Mouse (Mus musculus) forebrain, embryonic 11.5 days (tissue): ENCODE measurements at regions not wholly inside any gene's neighbourhood (a gene's known extent, or its start where the extent isn't known, plus 50 kb on each side); places are given as distances from the start of the nearest gene placed in this dataset.

Experiments used
- ATAC-seq: fragments of 200-750 bp; cut with Nextera tagmentation; replicated peaks from 2 replicates; pipeline ENCODE4 v1.8.0; 2017; ENCODE audit warnings: moderate TSS enrichment; ENCODE audit not compliant: low FRiP score
- DNase-seq: peaks from one replicate; pipeline ENCODE4 v3.0.0-alpha.2; 2017; ENCODE audit warnings: low spot score
- H3K27ac ChIP-seq: fragments of 300-500 bp; sonication (generic); 2 replicates; pipeline ENCODE4 v1.5.1; 2014; ENCODE audit warnings: low read depth, low read length
- H3K27me3 ChIP-seq: fragments of 300-500 bp; sonication (generic); 2 replicates; pipeline ENCODE4 v1.6.1; 2014; ENCODE audit warnings: mild to moderate bottlenecking, low read length, mixed read lengths; ENCODE audit not compliant: control insufficient read depth, insufficient read depth
- H3K36me3 ChIP-seq: fragments of 300-500 bp; sonication (generic); 2 replicates; pipeline ENCODE4 v1.6.1; 2014; ENCODE audit warnings: mild to moderate bottlenecking, low read length, moderate library complexity, mixed read lengths; ENCODE audit not compliant: control insufficient read depth, insufficient read depth
- H3K4me1 ChIP-seq: fragments of 300-500 bp; sonication (generic); replicated peaks from 2 replicates; pipeline ENCODE4 v1.6.1; 2014; ENCODE audit warnings: low read length, mixed read lengths; ENCODE audit not compliant: control insufficient read depth, insufficient read depth
- H3K4me2 ChIP-seq: fragments of 300-500 bp; sonication (generic); 2 replicates; pipeline ENCODE4 v1.6.1; 2014; ENCODE audit warnings: low read depth, mild to moderate bottlenecking, low read length, moderate library complexity, mixed read lengths; ENCODE audit not compliant: severe bottlenecking
- H3K4me3 ChIP-seq: fragments of 300-500 bp; sonication (generic); 2 replicates; pipeline ENCODE4 v1.5.1; 2014; ENCODE audit warnings: low read depth, low read length
- H3K9ac ChIP-seq: fragments of 300-500 bp; sonication (generic); 2 replicates; pipeline ENCODE4 v1.6.1; 2014; ENCODE audit warnings: low read length
- H3K9me3 ChIP-seq: fragments of 300-500 bp; sonication (generic); 2 replicates; pipeline ENCODE4 v1.6.1; 2016; ENCODE audit warnings: low read length, mixed read lengths; ENCODE audit not compliant: control insufficient read depth
- WGBS: fragments of 180-500 bp; shearing (Covaris S2); extraction: QIAGEN DNeasy Blood & Tissue Kit; methylation state at CpG from one replicate; pipeline ENCODE4 v1.1.7; 2014; 5-methylcytosine and 5-hydroxymethylcytosine counted together

GRCm38 (mm10) chr19:54755451-54755850 is 371.6 kb downstream of the Gpam start:
- no peaks in the 10 kb centered on the region for H3K4me1 ChIP-seq
- no peak overlapping the region for H3K4me2 ChIP-seq
- H3K36me3 ChIP-seq, result no peaks in the 10 kb centered on the region
- H3K4me3 ChIP-seq, result no peak overlapping the region
- no peaks in the 10 kb centered on the region for H3K9me3 ChIP-seq
- WGBS, result 77% methylated on average over 2 of the region's 2 CpGs
- H3K9ac ChIP-seq, result no peak overlapping the region
- DNase-seq (no peak), ATAC-seq (no peak)
- H3K27me3 ChIP-seq, result no peaks in the 10 kb centered on the region
- no peak overlapping the region for H3K27ac ChIP-seq

GRCm38 (mm10) chr19:54733938-54734337 is 393.1 kb downstream of the Gpam start:
- Histone ChIP-seq H3K27ac (no peak overlapping the region), H3K9ac (no peak overlapping the region), H3K4me1 (no peaks in the 10 kb centered on the region), H3K9me3 (no peaks in the 10 kb centered on the region), H3K4me3 (no peak overlapping the region), H3K36me3 (no peaks in the 10 kb centered on the region), H3K27me3 (no peaks in the 10 kb centered on the region), H3K4me2 (no peak overlapping the region)
- ATAC-seq (no peak), DNase-seq (no peak)
- 90% methylated on average over 2 of the region's 2 CpGs for WGBS

- ATAC-seq (no peak), DNase-seq (no peak)
- H3K27me3 ChIP-seq, result no peaks in the 10 kb centered on the region
- no peak overlapping the region for H3K9ac ChIP-seq
- H3K27ac ChIP-seq, result no peak overlapping the region
- H3K4me3 ChIP-seq, result no peak overlapping the region
- WGBS, result 84% methylated on average over 8 of the region's 8 CpGs
- no peaks in the 10 kb centered on the region for H3K4me1 ChIP-seq
- H3K9me3 ChIP-seq, result no peaks in the 10 kb centered on the region
- H3K36me3 ChIP-seq, result no peaks in the 10 kb centered on the region
- no peak overlapping the region for H3K4me2 ChIP-seq
Observed at GRCm38 (mm10) chr19:54731749-54732148, 395.3 kb downstream of the Gpam start.

- Histone ChIP-seq H3K27ac (no peak overlapping the region), H3K9me3 (no peaks in the 10 kb centered on the region), H3K27me3 (no peaks in the 10 kb centered on the region), H3K4me1 (no peaks in the 10 kb centered on the region), H3K4me3 (no peak overlapping the region), H3K4me2 (no peak overlapping the region), H3K36me3 (no peaks in the 10 kb centered on the region), H3K9ac (no peak overlapping the region)
- no peak for ATAC-seq
- DNase-seq, result no peak
- WGBS, result 92% methylated on average over 2 of the region's 2 CpGs
Observed at GRCm38 (mm10) chr19:54731315-54731714, 395.7 kb downstream of the Gpam start.

- no peaks in the 10 kb centered on the region for H3K9me3 ChIP-seq
- no peak for ATAC-seq
- 89% methylated on average over 2 of the region's 2 CpGs for WGBS
Observed at GRCm38 (mm10) chr19:54730801-54731200, 396.2 kb downstream of the Gpam start.

DNA sequence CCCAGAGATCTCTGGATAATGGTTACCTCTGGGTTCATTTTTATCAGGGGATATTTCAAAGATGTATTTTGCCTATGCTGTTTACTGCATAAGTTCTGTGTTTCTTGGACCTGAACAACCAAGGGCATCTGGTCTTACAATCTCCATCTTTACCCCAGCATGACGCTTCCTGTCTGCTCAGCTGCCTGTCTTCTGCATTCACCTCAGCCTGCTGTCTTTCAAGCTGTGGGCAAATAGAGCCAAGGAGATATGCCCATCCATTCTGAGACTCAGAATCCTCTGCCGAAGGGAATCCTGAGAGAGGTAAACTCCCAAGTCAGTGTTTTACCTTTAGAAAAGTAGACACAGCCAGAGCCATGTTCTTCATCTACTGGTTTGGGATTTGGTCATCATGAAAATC is 396.7 kb downstream of the Gpam start:
- DNase-seq, result no peak
- Histone ChIP-seq H3K27me3 (no peaks in the 10 kb centered on the region), H3K27ac (no peak overlapping the region), H3K9ac (no peak overlapping the region), H3K4me2 (no peak overlapping the region), H3K4me3 (no peak overlapping the region), H3K4me1 (no peaks in the 10 kb centered on the region), H3K9me3 (no peaks in the 10 kb centered on the region), H3K36me3 (no peaks in the 10 kb centered on the region)
- no peak for ATAC-seq
- 95% methylated on average over 2 of the region's 2 CpGs for WGBS

More at GRCm38 (mm10) chr19:54730801-54731200, 396.2 kb downstream of the Gpam start:
- Histone ChIP-seq H3K4me2 (no peak overlapping the region), H3K36me3 (no peaks in the 10 kb centered on the region), H3K9ac (no peak overlapping the region), H3K27me3 (no peaks in the 10 kb centered on the region), H3K4me3 (no peak overlapping the region), H3K4me1 (no peaks in the 10 kb centered on the region), H3K27ac (no peak overlapping the region)
- no peak for DNase-seq

DNA sequence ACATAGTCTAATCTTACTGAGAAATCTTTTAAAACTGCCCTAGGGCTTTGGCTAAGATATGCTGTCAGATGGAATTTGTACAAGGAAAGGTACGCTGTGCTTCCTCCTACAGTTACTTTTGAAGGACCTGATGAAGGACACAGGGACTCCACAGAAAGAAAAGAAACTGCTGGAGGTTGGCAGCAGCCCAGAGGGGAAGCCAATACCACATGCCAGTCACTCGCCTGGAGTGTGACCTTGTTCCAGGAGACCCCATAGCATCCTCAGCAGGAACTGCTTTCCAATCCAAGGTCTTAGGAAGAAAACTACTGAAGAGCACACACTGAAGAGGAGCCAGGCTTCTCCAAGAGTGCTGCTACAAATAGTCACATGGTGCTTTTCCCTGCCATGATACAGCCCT is 404.9 kb downstream of the Gpam start:
- H3K36me3 ChIP-seq, result no peaks in the 10 kb centered on the region

GRCm38 (mm10) chr19:54697411-54697810 is 429.6 kb downstream of the Gpam start:
- WGBS, result 91% methylated on average over 8 of the region's 8 CpGs
- no peak for ATAC-seq
- H3K4me2 ChIP-seq, result no peak overlapping the region
- H3K4me1 ChIP-seq, result no peaks in the 10 kb centered on the region
- no peaks in the 10 kb centered on the region for H3K36me3 ChIP-seq
- no peak overlapping the region for H3K9ac ChIP-seq
- H3K4me3 ChIP-seq, result no peak overlapping the region
- no peak overlapping the region for H3K27ac ChIP-seq
- no peak for DNase-seq
- no peaks in the 10 kb centered on the region for H3K9me3 ChIP-seq
- H3K27me3 ChIP-seq, result no peaks in the 10 kb centered on the region

More for the DNA sequence above, 404.9 kb downstream of the Gpam start:
- no peaks in the 10 kb centered on the region for H3K9me3 ChIP-seq
- ATAC-seq (no peak), DNase-seq (no peak)
- no peak overlapping the region for H3K4me3 ChIP-seq
- H3K4me1 ChIP-seq, result no peaks in the 10 kb centered on the region
- H3K4me2 ChIP-seq, result no peak overlapping the region
- no peaks in the 10 kb centered on the region for H3K27me3 ChIP-seq
- H3K27ac ChIP-seq, result no peak overlapping the region
- WGBS, result 86% methylated on average over 2 of the region's 2 CpGs
- no peak overlapping the region for H3K9ac ChIP-seq

DNA sequence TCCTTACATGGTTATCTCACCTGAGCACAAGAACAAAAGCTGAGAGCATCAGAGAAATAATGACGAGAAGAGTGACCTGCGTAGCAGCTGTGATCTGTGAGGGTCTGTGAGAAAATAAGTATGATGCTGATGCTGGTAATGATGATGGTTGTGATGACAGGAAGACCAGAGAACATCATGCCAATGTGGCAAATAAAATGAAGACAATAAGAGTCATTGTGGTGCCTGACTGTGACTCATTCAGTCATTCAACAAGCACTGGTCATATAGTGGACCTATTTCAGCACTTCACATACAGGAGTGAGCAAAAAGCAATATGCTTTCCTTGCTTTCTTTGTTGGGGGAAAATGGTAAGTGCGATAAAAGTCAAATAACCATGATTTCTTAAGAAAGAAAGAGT is 433.3 kb downstream of the Gpam start:
- Histone ChIP-seq H3K27me3 (no peaks in the 10 kb centered on the region), H3K9me3 (no peaks in the 10 kb centered on the region), H3K4me3 (no peak overlapping the region), H3K4me1 (no peaks in the 10 kb centered on the region), H3K27ac (no peak overlapping the region), H3K4me2 (no peak overlapping the region), H3K9ac (no peak overlapping the region), H3K36me3 (no peaks in the 10 kb centered on the region)
- DNase-seq (no peak), ATAC-seq (no peak)
- WGBS, result 95% methylated on average over 3 of the region's 3 CpGs
